Mouse (Mus musculus): ENCODE measurements around the gene Eci2.

- TF ChIP-seq MAX (IDR thresholded peaks at IDR 0.05; ENCODE audit: low read length) (no peak), POLR2A (IDR thresholded peaks at IDR 0.05; ENCODE audit: control insufficient read depth in 1 of 2, insufficient read depth in 1 of 2, low read depth in 1 of 2, low read length in 2 of 2, poor library complexity in 1 of 2) (no peak), POLR2AphosphoS5 (IDR thresholded peaks at IDR 0.05; ENCODE audit: borderline replicate concordance, low read depth, low read length) (no peak), EP300 (IDR thresholded peaks at IDR 0.05; ENCODE audit: low read depth in 1 of 2, low read length in 2 of 2) (no peak), BHLHE40 (IDR thresholded peaks at IDR 0.05; ENCODE audit: borderline replicate concordance, low read depth, low read length) (no peak), RCOR1 (IDR thresholded peaks at IDR 0.05; ENCODE audit: low read depth, low read length) (no peak)
Measured at GRCm38 (mm10) chr13:35033571-35033970, 6.7 kb upstream of the Eci2 start.
